Mouse (Mus musculus) thymus, postnatal 0 days (tissue): Measurements from ENCODE around the gene Adat1. TPM values are rescaled to one million over a fixed set of nuclear protein-coding genes. Genes with fewer than 3 reads are reported as not detected.
"Not testable (repeated sequence)": the region's sequence is repeated elsewhere in the genome, so short reads cannot be mapped to it uniquely, and the experiment has no call there.

Source experiments
- DNase-seq: peaks from one replicate; pipeline ENCODE4 v3.0.0-alpha.2; 2015; ENCODE audit warnings: low spot score
- polyA plus RNA-seq: library from polyadenylated mRNA; unstranded; fragments of >200 nt; fragmentation: Nextera tagmentation; extraction: Ambion mirVana; gene quantifications from 2 replicates; pipeline ENCODE4 v1.2.1, GENCODE M21; 2015

The Adat1 gene
- polyA plus RNA-seq, 1 experiment from 2014 or later = 5.4 TPM

- DNase-seq = peak; percentile 23
Observed at GRCm38 (mm10) chr8:111939516-111940142, 52.5 kb downstream of the Adat1 start.

GRCm38 (mm10) chr8:111938076-111938985 lies 53.8 kb downstream of the Adat1 start:
- DNase-seq = not testable (repeated sequence)

- DNase-seq = no peak
Observed at GRCm38 (mm10) chr8:111937184-111937583, 54.9 kb downstream of the Adat1 start.

GRCm38 (mm10) chr8:111934201-111934600 lies 57.9 kb downstream of the Adat1 start:
- no peak for DNase-seq

GRCm38 (mm10) chr8:111933348-111934076 lies 58.6 kb downstream of the Adat1 start, which contains the start of gene Tmem231:
Gene Tmem231 (minus strand): TSS chr8:111933881.
- DNase-seq = peak; percentile 89

GRCm38 (mm10) chr8:111932580-111933336 lies 59.3 kb downstream of the Adat1 start:
- DNase-seq = peak; percentile 33

- DNase-seq = no peak
Observed at GRCm38 (mm10) chr8:111931721-111932120, 60.4 kb downstream of the Adat1 start.

GRCm38 (mm10) chr8:111929648-111930344 lies 62.3 kb downstream of the Adat1 start:
- no peak for DNase-seq

GRCm38 (mm10) chr8:111924976-111925375 lies 67.1 kb downstream of the Adat1 start:
- DNase-seq = no peak

- peak; percentile 67 for DNase-seq
Observed at GRCm38 (mm10) chr8:111923383-111923804, 68.7 kb downstream of the Adat1 start.

- DNase-seq = no peak
Observed at GRCm38 (mm10) chr8:111920971-111921370, 71.1 kb downstream of the Adat1 start.

GRCm38 (mm10) chr8:111919663-111920062 lies 72.4 kb downstream of the Adat1 start:
- no peak for DNase-seq

Other genes with a start within 250 kb of the Adat1 start
- 4.1 TPM in 2 replicates for gene Bcar1, start 248.5 kb downstream of the Adat1 start, polyA plus RNA-seq
- gene Cfdp1, start 138.0 kb downstream of the Adat1 start, polyA plus RNA-seq = 105 and 119 TPM in 2 replicates
- 5.2 and 6.1 TPM in 2 replicates for gene Tmem170, start 115.6 kb downstream of the Adat1 start, polyA plus RNA-seq
- 0.09 and 0.27 TPM in 2 replicates for gene Chst5, start 81.9 kb downstream of the Adat1 start, polyA plus RNA-seq
- 1.5 and 2.2 TPM in 2 replicates for gene Tmem231, start 58.4 kb downstream of the Adat1 start, polyA plus RNA-seq
- gene Gabarapl2, start 51.6 kb downstream of the Adat1 start, polyA plus RNA-seq = 278 and 281 TPM in 2 replicates
- 169 and 186 TPM in 2 replicates for gene Kars, start 19.0 kb upstream of the Adat1 start, polyA plus RNA-seq
- 12.8 and 16.8 TPM in 2 replicates for gene Terf2ip, start 19.1 kb upstream of the Adat1 start, polyA plus RNA-seq
- gene Gm6793, start 22.7 kb upstream of the Adat1 start, polyA plus RNA-seq = 0.23 and 0.53 TPM in 2 replicates